Mouse (Mus musculus) urinary bladder, postnatal 4 days (tissue): ENCODE measurements around the gene Mlc1.

Source experiments
- DNase-seq, 2 experiments: peaks; one replicate each; pipeline ENCODE4 v3.0.0; 2021 to 2022; ENCODE audit warnings: low spot score in 2 of 2

Gene Mlc1

DNA sequence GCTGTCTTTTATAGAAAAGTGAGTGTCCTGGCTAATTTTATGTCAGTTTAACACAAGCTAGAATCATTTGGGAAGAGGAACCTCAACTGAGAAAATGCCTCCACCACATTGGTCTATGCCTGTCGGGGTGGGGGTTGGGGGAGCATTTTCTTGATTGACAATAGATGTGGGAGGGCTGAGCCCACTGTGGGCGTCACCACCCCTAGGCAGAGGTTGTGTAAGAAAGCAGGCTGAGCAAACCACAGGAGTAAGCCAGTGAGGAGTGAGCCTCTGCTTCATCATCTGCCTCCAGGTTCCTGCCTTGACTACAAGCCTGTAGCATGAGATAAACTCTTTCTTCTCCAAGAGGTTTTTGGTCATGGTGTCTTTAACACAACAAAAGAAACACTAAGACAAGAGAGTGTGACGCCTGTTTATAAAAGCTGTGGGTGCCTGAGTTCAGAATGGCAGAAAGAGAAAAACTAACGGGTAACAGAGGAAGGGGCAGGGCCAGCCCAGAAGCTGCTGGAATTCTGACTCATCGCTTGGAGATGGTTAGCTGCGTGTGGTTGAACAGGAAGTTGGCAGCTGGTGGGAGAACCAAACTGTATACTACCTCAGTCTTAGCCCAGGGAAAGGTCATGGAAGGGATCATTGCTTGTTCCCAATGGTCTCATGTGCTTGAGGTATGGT lies 42.1 kb downstream of the Mlc1 start:
- DNase-seq: no peak

- DNase-seq: no peak
Observed at GRCm38 (mm10) chr15:88934141-88934540, 44.7 kb downstream of the Mlc1 start.

DNA sequence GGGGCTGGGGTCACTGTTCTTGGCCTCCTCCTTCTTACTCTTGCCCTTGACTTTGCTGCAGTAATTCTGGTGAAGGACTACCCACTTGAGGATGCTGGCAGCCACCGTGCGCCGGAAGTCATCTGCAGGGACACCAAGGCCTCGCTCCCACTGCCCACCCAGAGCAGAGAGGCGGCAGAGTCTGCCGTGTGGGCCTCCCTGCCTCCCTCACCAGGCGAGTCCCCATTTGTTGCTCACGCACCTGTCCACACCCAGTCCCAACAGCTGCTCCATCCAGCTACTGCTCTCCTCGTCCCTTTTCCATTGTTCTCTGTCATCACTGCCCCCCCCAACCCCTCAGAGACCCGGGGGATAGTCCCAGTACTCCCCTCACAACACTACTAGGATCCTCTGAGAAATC lies 46.1 kb downstream of the Mlc1 start:
- no peak for DNase-seq

- no peak for DNase-seq
Observed at GRCm38 (mm10) chr15:88921992-88922310, 56.9 kb downstream of the Mlc1 start.

- DNase-seq: peak; percentile 50 to 79
Observed at GRCm38 (mm10) chr15:88921131-88921991, 57.4 kb downstream of the Mlc1 start.

DNA sequence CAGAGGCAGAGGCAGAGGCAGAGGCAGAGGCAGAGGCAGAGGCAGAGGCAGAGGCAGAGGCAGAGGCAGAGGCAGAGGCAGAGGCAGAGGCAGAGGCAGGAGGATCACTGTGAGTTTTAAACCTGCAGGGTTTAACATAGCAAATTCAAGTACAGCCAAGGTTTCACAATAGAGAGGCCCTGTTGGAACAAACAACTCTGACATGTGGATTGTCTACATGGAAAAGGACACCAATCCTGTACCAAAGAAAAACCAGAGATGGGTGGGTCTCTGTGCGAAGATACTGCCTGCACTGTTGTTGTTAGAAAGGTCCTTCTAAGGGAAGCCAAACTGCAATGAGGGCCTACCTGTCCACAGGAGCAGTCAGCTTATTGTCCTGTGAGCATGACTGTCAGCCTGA lies 58.7 kb downstream of the Mlc1 start:
- no peak for DNase-seq

GRCm38 (mm10) chr15:88919328-88919727 lies 59.5 kb downstream of the Mlc1 start:
- DNase-seq: peak in 1 of 2 experiments; percentile 52

GRCm38 (mm10) chr15:88917126-88917525 lies 61.7 kb downstream of the Mlc1 start:
- peak in 1 of 2 experiments; percentile 50 for DNase-seq

GRCm38 (mm10) chr15:88916366-88916765 lies 62.4 kb downstream of the Mlc1 start:
- DNase-seq: peak in 1 of 2 experiments; percentile 30

- peak in 1 of 2 experiments; percentile 54 for DNase-seq
Observed at GRCm38 (mm10) chr15:88915046-88915445, 63.8 kb downstream of the Mlc1 start.

- no peak for DNase-seq
Observed at GRCm38 (mm10) chr15:88906347-88906746, 72.5 kb downstream of the Mlc1 start.
